Mouse (Mus musculus): ENCODE data around the gene Lhx3.
A peak's percentile ranks its signal among the peaks of the same experiment; 100 is the strongest.

The Lhx3 gene

DNA sequence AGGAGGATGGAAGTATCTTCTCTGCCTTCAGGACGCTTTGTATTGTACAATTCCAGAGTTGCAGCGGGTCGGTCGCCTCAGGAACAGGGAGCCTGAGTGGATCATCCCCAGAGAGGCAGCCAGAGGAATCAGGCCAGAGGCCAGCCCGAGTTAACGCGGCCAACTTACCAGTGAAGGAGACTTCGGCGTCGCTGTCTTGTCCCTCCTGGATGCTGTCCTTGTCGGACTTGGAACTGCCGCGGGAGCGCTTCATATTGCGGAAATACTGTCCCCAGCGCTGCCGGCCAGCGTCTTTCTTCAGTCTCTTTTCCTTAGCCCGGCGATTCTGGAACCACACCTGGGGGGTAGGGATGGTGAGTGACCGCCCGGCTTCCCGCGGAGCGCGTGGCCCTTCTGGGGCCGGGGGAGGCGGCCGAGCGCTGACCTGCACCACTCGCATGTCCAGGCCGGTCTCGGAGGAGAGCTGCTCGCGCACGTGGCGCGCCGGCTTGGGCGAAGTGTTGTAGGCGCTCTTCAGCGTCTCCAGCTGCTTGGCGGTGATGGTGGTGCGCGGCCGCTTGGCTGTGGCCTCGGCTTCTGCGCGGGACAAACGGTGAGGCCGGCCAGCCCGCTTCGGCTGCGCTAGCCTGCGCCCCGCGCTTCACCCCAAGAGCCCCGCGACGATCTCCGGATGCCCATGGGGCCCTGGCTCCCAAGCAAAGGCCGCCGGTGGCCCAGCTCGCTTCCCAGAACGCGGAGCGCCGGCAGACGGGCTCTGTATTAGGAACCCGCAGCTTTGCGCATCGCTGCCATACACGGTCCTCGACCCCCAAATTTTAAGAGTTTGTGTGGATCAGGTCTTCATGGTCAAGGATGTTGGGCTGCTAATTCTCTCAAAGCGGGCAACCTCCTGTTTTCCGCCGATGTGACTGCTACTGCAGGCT lies 5.9 kb downstream of the Lhx3 start:
- no peak for DNase-seq (ENCODE audit: low spot score)

DNA sequence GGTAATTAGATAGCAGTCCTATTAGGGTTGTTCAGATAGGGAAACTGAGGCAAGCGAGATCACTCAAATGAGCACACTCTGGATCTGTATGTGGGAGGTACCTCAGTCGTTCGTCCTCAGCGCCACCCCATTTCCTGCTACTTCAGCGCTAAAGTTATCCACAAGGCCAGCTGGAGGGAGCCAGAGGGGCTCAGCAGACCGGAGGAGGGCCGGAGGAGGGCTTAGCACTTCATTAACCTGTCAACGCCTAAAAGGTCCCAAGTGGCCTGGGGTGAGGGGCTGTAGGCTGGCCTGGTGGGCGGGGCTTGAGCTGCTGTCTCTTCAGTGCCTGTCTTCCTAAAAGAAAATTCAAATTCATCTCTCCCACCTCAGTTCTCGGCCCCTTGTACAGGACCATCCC lies 9.6 kb downstream of the Lhx3 start:
- peak; percentile 78 for DNase-seq (ENCODE audit: low spot score)

DNA sequence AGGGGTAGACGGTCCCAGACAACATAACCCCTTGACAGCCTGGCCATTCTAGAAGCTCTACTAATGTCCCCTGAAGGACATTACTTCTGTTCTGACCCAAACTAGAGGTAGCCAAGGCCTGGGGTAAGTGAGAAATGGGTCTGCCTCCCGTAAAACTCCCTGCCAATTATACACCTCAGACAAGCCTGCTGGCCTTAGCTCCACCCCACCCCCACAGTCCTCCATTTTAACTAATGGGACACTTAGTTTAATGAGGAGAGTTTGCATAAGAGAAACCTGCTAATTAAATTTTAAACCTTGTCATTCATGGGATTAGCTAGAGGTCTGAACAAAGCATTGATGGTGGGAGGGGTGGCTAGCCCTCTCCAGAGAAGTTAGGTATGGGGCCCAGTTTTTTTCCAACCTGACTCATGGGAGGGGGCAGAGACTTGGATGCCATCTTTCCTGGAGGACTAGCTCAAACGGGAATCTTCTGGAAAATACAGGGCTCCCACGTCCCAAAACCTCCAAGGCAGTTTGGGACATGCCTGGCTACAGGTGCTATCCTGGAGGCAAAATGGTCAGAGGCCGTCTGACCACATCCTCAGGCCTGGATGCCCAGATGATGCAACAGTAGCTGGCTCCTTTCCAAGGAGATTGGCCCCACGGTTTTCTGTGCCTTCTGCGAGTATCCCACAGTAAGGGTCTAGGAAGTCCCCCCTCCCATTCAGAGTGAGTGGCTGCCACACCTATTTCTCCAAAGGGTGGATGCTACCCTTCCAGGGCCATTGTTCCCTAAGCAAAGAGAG lies 13.3 kb downstream of the Lhx3 start:
- no peak for DNase-seq (ENCODE audit: low spot score)

DNA sequence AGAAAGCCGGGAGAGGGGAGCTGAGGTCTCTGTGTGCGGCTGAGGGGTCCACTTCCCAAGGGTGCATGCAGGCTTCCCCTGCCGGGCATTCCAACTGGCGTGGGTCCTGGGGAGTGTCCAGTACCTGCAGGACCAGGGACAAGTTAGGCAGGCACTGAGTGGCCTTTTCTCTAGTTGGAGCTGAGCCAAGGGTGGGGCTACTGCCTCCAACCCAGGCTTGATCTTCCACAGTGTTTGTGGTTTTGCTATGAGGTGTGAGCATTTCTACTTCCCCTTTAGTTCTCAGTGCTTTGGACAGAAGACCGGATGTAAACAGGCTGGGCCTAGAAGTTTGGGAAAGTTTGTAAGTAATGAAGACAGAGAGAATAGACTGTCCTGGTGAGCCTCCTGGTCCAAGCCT lies 19.6 kb downstream of the Lhx3 start:
- no peak for DNase-seq (ENCODE audit: low spot score)

DNA sequence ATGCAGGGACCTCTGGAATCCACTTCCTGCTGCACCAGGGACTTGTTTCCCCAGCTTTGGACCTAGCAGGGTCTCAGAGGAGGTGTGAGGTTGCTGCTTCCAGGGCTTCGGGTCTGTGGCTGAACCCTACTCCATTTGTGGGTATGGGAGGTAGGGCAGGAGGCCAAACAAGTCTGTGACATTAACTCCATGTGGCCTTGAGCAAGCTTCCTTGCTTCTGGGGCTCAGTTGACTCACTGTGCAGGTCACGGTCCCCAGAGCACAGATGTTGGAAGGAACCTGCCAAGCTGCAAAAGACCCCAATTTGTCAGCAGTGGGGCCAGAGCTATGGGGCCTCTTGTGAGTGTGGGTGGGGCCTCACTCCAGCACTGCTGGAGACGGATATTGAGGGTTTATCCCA lies 23.7 kb downstream of the Lhx3 start:
- no peak for DNase-seq (ENCODE audit: low spot score)

DNA sequence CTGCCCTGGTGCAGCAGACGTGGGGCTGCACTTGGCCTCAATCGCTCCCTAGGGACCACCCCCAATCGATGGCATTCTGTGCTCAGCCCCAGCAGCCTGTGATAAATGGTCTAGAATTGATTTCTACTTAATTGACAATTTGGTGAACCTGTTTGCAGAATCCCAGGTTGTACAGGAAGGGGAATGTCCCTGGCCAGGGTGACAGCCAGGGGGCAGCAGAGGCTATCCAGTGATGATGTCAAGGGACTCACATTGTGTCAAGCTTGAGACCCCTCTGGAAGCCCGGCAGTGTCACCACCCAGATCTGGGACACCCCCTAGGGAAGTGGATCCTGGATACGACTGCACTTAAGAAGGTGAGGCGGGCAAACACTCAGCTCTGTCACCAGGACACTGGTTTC lies 25.4 kb downstream of the Lhx3 start:
- peak; percentile 71 for DNase-seq (ENCODE audit: low spot score)

DNA sequence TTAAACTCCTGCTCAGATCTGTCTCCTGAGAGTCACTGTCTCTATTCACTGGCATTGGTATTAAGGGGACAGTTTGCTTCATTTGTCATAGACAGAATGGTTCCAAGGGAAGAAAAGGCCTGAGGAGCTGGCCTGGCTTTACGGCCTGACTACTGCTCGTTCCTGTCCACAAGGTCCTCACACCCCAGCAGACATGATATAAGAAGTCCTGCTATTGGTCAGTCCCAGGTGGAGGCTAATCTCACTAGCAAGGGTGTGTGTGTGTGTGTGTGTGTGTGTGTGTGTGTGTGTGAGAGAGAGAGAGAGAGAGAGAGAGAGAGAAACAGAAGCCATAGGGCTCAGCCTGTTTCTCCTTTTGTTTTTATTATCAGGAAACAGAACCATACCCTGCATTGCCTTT lies 30.9 kb downstream of the Lhx3 start:
- DNase-seq (ENCODE audit: low spot score) = no peak

DNA sequence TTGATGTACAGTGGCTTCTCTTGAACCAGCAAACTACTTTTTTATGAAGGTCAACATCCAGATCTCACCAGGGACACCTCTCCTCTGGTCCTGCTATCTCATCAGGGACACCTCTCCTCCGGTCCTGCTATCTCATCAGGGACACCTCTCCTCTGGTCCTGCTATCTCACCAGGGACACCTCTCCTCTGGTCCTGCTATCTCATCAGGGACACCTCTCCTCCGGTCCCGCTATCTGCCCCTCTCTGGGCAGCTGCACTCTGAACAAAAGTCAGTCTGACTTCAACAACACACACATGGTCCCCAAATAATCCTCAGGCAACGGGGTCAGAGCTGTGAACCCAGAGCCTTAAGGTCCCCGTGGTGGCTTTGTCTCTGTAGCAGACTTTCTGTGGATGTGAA lies 31.4 kb downstream of the Lhx3 start:
- DNase-seq (ENCODE audit: low spot score) = no peak

DNA sequence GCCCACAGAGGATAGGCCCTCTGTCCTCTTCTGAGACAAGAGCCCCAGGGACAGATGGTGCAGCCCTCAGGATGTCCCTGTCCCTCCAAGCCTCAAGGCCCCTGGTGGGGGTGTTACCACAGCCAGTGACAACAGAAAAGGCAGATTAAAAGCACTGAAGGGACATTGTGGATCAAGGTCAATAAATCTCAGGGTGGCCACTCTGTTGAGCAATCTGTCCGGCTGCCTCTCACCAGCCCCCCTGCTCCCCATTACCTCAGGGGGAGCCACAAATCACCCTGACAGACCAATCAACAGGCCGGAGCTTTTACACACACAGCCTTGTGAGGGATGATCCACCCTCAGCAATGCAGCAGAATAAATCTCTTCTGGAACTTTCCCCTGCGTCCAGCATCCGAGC lies 32.9 kb downstream of the Lhx3 start:
- peak; percentile 40 for DNase-seq (ENCODE audit: low spot score)

DNA sequence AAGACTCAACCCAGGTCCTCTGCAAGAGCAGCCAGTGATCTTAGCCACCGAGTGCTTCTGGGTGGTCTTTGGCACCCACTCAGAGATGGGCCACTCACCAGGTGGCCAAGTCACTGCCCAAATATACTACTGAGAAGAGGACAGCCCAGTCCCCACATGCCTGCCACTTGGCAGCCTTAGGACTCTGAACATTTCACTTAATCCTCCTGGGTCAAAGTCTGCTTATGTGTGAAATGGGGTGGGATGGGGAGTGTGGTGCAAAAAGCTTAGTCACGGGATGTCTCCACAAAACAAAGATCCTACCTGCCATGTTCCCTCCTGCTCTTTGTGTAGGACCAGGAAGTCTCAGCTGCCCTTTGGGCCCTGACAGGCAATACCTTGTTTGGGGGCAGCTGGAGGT lies 35.9 kb downstream of the Lhx3 start:
- DNase-seq (ENCODE audit: low spot score) = no peak

DNA sequence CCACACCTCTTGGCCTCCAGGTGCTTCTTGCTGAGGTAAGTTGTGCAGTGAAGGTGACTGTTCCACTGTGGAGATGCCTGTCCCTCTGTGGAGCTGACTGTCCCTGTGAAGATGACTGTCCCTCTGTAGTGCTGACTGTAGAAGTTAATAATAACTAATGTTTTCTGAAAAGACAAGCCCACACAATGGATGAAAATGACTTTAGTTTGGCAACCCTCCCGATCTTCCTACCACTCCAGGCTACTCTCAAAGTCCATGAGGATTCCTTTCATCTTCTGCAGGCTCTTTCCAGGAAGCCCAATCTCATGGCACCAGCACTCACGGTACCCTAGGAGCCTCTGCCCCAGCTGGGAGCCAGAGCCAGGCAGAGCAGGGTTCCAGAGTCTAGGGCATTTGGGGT lies 37.7 kb downstream of the Lhx3 start:
- DNase-seq (ENCODE audit: low spot score) = no peak

DNA sequence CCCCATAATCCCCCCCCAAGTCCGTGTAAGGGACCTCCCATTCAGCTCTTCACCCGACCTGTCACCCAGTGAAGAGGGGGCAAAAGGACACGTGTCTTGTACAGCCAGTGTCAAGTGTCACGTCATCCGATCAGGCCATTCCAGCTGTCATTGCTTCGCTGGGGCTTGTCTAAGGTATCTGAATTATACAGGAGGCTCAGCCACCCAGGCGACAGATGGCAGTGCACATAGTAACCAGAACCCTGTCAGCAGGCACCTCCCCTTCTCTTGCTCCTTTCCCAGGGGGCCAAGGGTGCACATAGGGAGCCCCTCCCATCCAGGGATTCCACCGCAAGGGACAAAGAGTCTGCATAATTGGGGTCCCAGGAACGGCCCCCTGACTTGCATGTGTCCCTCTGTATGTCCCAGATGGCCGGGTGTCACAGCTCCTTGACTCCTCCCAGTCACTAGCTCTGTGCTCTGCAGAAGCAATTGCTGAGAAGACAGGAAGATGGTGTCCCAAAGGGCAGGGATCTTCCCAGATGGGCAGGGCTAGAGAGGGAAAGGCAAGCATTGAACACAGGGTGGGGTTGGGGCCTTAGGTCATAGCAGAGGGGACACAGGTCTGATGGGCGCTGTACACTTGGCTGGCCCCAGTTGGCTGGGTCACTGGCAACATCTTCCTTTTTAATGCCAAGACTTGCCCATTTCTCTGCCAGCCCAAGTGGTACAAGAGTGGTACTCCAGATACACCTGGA lies 39.1 kb downstream of the Lhx3 start:
- DNase-seq (ENCODE audit: low spot score) = peak; percentile 65

DNA sequence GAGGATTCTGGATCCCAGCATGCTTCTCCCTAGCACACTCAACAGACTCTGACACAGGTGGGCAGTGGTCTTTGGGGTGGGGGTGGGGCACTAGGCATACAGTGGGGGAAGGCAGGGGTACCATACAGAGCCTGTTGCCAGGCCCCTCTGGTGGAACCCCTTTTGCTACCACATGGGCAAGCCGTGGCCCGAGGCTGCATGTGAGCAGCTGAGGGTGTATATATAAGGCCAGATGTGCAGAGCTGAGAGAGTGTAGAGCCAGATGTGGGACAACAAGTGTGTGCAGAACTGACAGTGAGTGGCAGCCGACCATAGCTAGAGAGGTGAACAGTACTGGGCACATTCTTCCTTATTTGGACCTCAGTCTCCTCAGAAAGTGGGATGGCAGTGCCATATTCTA lies 41.2 kb downstream of the Lhx3 start:
- no peak for DNase-seq (ENCODE audit: low spot score)

DNA sequence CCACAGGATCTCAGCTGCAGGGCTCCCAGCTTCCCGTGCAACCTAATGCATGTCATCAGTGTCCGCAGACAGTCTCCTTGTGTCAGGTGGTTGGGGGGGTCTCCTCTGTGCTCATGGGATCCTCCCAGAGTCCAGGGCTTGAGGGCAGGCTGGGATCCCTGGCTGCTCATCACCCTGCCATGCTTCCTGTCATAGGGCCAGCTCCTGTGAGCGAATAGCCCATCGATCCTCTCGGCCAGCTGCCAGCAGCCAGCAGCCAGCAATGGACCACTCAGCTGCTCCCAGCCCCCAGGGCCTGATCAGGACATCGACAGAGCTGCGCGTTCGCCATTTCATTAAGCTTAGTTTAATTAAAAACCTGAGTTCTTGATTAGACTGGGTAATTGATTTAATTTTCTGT lies 50.0 kb downstream of the Lhx3 start:
- no peak for DNase-seq (ENCODE audit: low spot score)

DNA sequence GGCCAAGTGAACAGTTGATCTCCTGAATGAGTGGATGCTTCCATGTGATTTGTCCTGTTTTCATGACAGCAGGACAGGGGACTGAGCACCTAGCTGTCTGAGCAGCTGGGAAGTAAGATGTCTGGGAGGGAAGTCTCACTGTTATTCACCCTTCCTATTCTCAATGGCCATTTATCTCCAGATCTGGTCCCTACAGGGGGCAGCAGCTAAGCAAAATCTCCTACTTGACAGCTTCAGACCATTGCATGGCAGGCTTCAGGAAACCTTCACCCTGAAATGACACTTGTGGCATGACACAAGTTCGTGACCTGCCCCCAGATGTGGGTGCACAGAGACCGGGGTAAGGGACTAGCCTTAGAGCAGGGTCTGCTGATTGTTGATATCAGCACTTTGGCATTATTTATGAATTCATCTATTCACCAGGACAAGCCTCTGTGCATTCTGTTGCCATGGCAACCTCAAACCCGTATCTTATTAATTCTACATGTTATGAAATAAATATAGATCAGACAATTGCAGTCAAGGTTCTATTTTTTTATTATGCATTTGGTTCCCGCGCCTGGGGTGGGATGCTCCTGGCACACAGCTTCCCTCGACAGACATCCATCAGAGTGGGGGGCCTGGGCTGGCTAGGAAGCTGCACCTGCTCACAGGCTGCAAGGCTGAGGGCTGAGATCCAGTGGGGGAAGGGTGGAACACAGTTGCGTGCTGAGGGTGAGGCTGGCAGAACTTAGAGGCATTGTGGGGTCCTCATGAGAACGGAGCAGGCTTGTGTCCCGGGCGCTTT lies 51.7 kb downstream of the Lhx3 start:
- DNase-seq (ENCODE audit: low spot score) = no peak

DNA sequence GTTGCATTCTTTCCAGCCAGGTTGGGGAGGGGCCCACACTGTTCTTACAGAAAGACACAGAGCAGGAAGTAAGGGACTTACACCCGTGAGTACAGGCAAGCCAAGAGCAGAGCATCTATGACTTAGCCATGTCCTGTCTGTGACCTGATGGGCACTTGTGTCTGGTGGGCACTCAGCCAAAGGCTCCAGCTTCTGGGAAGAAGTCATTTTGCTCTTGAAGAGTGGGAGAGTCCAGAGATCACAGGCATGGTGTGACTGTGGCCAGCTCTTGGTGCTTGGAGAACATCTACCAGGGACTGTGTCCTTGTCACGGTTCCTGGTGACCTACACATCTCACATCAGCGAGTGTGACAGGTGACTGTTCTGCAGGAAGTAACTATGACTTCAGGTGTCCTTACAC lies 52.4 kb downstream of the Lhx3 start:
- DNase-seq (ENCODE audit: low spot score) = no peak

DNA sequence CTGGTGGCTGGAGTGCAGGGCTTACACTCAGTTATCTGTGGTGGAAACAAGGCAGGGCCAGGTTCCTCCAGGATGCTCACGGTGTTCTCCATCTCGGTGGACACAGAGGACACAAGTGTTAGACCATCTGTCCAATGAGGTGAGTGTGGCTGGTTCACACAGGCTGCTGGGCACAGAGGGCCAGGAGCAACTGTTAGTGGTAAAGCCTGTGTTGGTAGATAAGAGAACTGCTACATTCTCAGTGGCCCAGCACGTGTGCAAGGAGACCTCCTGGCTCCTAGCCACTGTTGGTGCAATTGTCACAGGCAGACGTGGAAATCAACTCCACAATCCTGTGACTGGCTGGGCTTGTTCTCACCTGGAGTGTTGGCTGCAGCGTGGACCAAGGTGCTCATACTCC lies 53.5 kb downstream of the Lhx3 start:
- no peak for DNase-seq (ENCODE audit: low spot score)

DNA sequence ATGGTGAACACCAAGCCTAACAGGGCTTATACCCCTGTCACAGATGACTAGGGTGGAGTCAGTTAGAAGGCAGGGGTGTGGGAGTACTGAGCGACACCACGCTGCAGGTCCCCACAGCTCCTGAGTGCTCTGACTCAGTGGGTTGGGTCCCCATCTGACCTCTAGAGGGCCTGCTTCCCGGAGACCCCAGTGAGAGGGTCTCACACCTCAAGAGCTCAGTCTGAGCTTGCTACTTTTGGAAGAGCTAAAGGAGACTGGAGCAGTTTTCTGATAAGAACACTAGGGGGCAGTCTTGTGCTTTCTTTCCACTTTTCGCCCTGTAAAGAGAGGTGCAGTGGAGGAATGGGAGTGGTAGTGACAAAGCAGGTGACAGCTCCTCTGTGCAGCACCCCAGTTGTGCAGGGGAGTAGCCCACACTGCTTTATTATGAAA lies 54.2 kb downstream of the Lhx3 start:
- peak; percentile 86 for DNase-seq (ENCODE audit: low spot score)

DNA sequence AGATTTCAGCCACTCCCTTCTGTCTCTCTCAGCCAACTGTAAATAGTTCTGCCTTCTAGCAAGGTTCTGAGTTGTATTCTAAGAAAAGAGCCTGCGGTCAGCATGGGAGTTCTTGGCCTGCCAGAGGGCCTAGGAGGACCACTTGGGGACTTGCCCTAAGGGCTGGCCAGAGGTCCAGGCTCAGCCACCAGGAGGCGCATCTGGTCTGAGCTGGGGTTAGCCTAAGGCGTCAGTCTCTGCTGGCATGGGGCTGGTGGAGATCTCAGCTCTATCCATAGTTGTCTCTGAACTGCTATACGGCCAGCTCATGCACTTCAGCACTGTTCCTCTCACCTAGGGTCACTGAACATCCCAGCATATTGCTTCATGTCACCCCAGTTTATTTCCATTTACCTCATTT lies 54.8 kb downstream of the Lhx3 start:
- peak; percentile 59 for DNase-seq (ENCODE audit: low spot score)

All from embryo, embryonic 10.5 days (tissue).